Comparison of ENCODE assay signal across 22 mouse cellular contexts in the genomic region with DNA sequence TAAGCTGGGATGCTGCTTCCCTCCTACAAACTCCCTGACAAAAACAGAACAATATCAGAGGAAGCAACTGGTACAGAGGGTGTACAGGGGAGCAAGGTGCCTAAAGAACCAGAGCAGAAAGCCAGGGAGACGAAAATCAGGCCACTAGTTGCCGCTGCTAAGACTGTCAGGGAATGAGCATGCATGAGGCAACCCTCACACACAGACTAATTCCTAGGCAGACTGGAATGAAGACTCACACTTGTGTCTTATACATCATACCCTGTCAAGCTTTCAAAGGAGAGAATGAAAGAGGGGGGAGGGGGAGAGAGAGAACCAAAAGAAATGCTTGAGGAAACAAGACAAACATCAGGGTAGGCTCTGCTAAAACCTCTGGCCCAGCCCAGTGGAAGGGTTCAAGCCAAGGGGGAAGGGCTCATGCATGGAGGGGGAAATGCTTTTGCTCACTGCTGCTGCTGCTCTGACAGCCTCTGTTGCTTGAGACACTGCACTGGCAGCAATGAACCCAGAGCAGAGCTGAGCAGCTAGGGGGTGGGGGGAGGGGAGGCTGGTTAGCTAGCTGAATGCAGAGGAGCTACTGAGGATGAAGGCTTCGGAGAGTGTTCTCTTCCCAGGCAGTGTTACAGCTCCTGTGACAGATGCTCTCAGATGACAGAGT.
A peak's percentile ranks its signal among the peaks of the same experiment; 100 is the strongest.
DNase-seq lines count a peak whose midpoint lies in the region; ATAC-seq and TF ChIP-seq lines count a peak whose summit lies in the region.
"Had no signal": no experiment of that assay in that cellular context is flagged by ENCODE, and none has a peak within 500 bp of the region (broad histone marks: within the 10 kb centered on the region; RNA-seq: fewer than 3 reads in every experiment).

No protein-coding gene starts in this region.

- no peak for TF ChIP-seq CTCF in forebrain, postnatal 0 days (IDR thresholded peaks at IDR 0.05; ENCODE audit: low read depth)
- TF ChIP-seq CTCF in cerebellum, adult 2 months (IDR thresholded peaks at IDR 0.05; ENCODE audit: borderline replicate concordance, insufficient read depth, low read depth, low read length), result no peak

- DNase-seq in forebrain, embryonic 10.5 days (ENCODE audit: extremely low spot score, low spot score), result no peak
- no peak for DNase-seq in forebrain, postnatal 0 days
- DNase-seq in neural tube, embryonic 10.5 days (ENCODE audit: extremely low spot score, low spot score), result peak; percentile 21
- peak; percentile 30 for DNase-seq in limb, embryonic 10.5 days (ENCODE audit: low spot score)
- DNase-seq in cerebellum, adult 2 months, result no peak
- DNase-seq in kidney, postnatal 36 days, result no peak
- DNase-seq: adrenal gland, adult 2 months; cerebellum, postnatal 25 days; heart, postnatal 4 days; kidney, postnatal 10 days; right cerebral cortex, postnatal 14 days; thymus, adult 2 months had no signal

- no peak overlapping the region for H3K4me2 ChIP-seq in forebrain, postnatal 0 days (ENCODE audit: low read depth)
- H3K4me2 ChIP-seq in neural tube, embryonic 15.5 days, result no peak overlapping the region
- H3K4me2 ChIP-seq: embryonic facial prominence, embryonic 13.5 days; heart, embryonic 13.5 days; liver, embryonic 12.5 days; lung, embryonic 15.5 days; stomach, embryonic 15.5 days had no signal

- peaks cover 10% of the 10 kb centered on the region for H3K4me1 ChIP-seq in forebrain, embryonic 10.5 days
- H3K4me1 ChIP-seq in forebrain, postnatal 0 days (ENCODE audit: insufficient read depth), result no peaks in the 10 kb centered on the region
- H3K4me1 ChIP-seq in neural tube, embryonic 15.5 days, result no peaks in the 10 kb centered on the region
- H3K4me1 ChIP-seq in limb, embryonic 10.5 days, result peaks cover 11% of the 10 kb centered on the region
- H3K4me1 ChIP-seq in cerebellum, adult 2 months (ENCODE audit: control insufficient read depth, insufficient read depth, low read length), result no peaks in the 10 kb centered on the region
- H3K4me1 ChIP-seq: embryonic facial prominence, embryonic 13.5 days; heart, embryonic 13.5 days; liver, embryonic 12.5 days; lung, embryonic 15.5 days; stomach, embryonic 15.5 days had no signal

- ATAC-seq in forebrain, postnatal 0 days, result no peak; the same call in 1 of the 2 replicates
- ATAC-seq in neural tube, embryonic 15.5 days (ENCODE audit: low FRiP score), result no peak
- no peak for ATAC-seq in megakaryocyte progenitor cell, adult 5-6 weeks (replicated peaks; ENCODE audit: poor library complexity)
- ATAC-seq: CD4-positive, CD25-positive, alpha-beta regulatory T cell, adult 4 months; intestine, embryonic 16.5 days; liver, embryonic 12.5 days had no signal

- no peaks in the 10 kb centered on the region for H3K27me3 ChIP-seq in forebrain, embryonic 10.5 days (ENCODE audit: poor library complexity, severe bottlenecking)
- no peaks in the 10 kb centered on the region for H3K27me3 ChIP-seq in forebrain, postnatal 0 days (ENCODE audit: insufficient read depth, low read length)
- H3K27me3 ChIP-seq in neural tube, embryonic 15.5 days (replicated peaks), result no peaks in the 10 kb centered on the region
- no peaks in the 10 kb centered on the region for H3K27me3 ChIP-seq in limb, embryonic 10.5 days (ENCODE audit: low read depth, poor library complexity, severe bottlenecking)
- H3K27me3 ChIP-seq in cerebellum, adult 2 months (ENCODE audit: control insufficient read depth, insufficient read depth, low read length), result no peaks in the 10 kb centered on the region
- H3K27me3 ChIP-seq: embryonic facial prominence, embryonic 13.5 days; heart, embryonic 13.5 days; liver, embryonic 12.5 days; lung, embryonic 15.5 days; stomach, embryonic 15.5 days had no signal

- WGBS in forebrain, embryonic 10.5 days, result 50% methylated on average over 3 of the region's 3 CpGs
- WGBS in forebrain, postnatal 0 days, result 46% methylated on average over 3 of the region's 3 CpGs
- 57% methylated on average over 3 of the region's 3 CpGs for WGBS in neural tube, embryonic 15.5 days
- WGBS in limb, embryonic 10.5 days, result 38% methylated on average over 3 of the region's 3 CpGs
- WGBS in cerebellum, adult 2 months, result 54% methylated on average over 3 of the region's 3 CpGs

- H3K27ac ChIP-seq in forebrain, embryonic 10.5 days, result peak overlapping the region; percentile 53; the same call in 1 of the 2 replicates
- H3K27ac ChIP-seq in forebrain, postnatal 0 days (ENCODE audit: low read depth, low read length), result no peak overlapping the region
- H3K27ac ChIP-seq in neural tube, embryonic 15.5 days (replicated peaks), result no peak overlapping the region
- H3K27ac ChIP-seq in limb, embryonic 10.5 days, result 0 out of 2 replicates have a peak overlapping the region, but pooled peaks have one; percentile 17
- no peak overlapping the region for H3K27ac ChIP-seq in cerebellum, adult 2 months (ENCODE audit: insufficient read depth, low read length)
- H3K27ac ChIP-seq: embryonic facial prominence, embryonic 13.5 days; heart, embryonic 13.5 days; left cerebral cortex, adult 2 months; liver, embryonic 12.5 days; lung, embryonic 15.5 days; stomach, embryonic 15.5 days had no signal

- no peaks in the 10 kb centered on the region for H3K9me3 ChIP-seq in forebrain, embryonic 10.5 days
- H3K9me3 ChIP-seq in forebrain, postnatal 0 days (ENCODE audit: low read length), result no peaks in the 10 kb centered on the region
- H3K9me3 ChIP-seq in neural tube, embryonic 15.5 days (replicated peaks), result no peaks in the 10 kb centered on the region; the same call in 1 of the 2 replicates
- no peaks in the 10 kb centered on the region for H3K9me3 ChIP-seq in limb, embryonic 10.5 days (replicated peaks)
- H3K9me3 ChIP-seq: embryonic facial prominence, embryonic 13.5 days; heart, embryonic 13.5 days; liver, embryonic 12.5 days; lung, embryonic 15.5 days; stomach, embryonic 15.5 days had no signal

- TF ChIP-seq POLR2A in cerebellum, adult 2 months (IDR thresholded peaks at IDR 0.05; ENCODE audit: borderline replicate concordance, insufficient read depth, low read length), result no peak

- H3K4me3 ChIP-seq in forebrain, embryonic 10.5 days, result no peak overlapping the region
- no peak overlapping the region for H3K4me3 ChIP-seq in forebrain, postnatal 0 days (ENCODE audit: low read depth, low read length)
- no peak overlapping the region for H3K4me3 ChIP-seq in neural tube, embryonic 15.5 days (replicated peaks)
- H3K4me3 ChIP-seq in limb, embryonic 10.5 days, result no peak overlapping the region
- no peak overlapping the region for H3K4me3 ChIP-seq in cerebellum, adult 2 months (replicated peaks; ENCODE audit: insufficient read depth, low read depth, low read length)
- H3K4me3 ChIP-seq: embryonic facial prominence, embryonic 13.5 days; heart, embryonic 13.5 days; left cerebral cortex, adult 2 months; liver, embryonic 12.5 days; lung, embryonic 15.5 days; stomach, embryonic 15.5 days had no signal

- no peaks in the 10 kb centered on the region for H3K36me3 ChIP-seq in forebrain, embryonic 10.5 days (replicated peaks)
- H3K36me3 ChIP-seq in forebrain, postnatal 0 days (ENCODE audit: insufficient read depth), result no peaks in the 10 kb centered on the region
- H3K36me3 ChIP-seq in neural tube, embryonic 15.5 days, result no peaks in the 10 kb centered on the region
- H3K36me3 ChIP-seq in limb, embryonic 10.5 days, result no peaks in the 10 kb centered on the region
- H3K36me3 ChIP-seq: embryonic facial prominence, embryonic 13.5 days; heart, embryonic 13.5 days; liver, embryonic 12.5 days; lung, embryonic 15.5 days; stomach, embryonic 15.5 days had no signal

- H3K9ac ChIP-seq in forebrain, postnatal 0 days, result no peak overlapping the region
- H3K9ac ChIP-seq in neural tube, embryonic 15.5 days (replicated peaks), result no peak overlapping the region
- H3K9ac ChIP-seq: embryonic facial prominence, embryonic 13.5 days; heart, embryonic 13.5 days; liver, embryonic 12.5 days; lung, embryonic 15.5 days; stomach, embryonic 15.5 days had no signal

Comparison
In these comparisons a context has a peak if more than half of its experiments do, and no peak if none do; other contexts are left out.
1. H3K27ac ChIP-seq: peak in forebrain, embryonic 10.5 days (single experiment) and limb, embryonic 10.5 days (single experiment); none in forebrain, postnatal 0 days (single experiment), neural tube, embryonic 15.5 days (single experiment) and cerebellum, adult 2 months (single experiment).
2. DNase-seq: peak in neural tube, embryonic 10.5 days (single experiment) and limb, embryonic 10.5 days (single experiment); none in forebrain, embryonic 10.5 days (single experiment), forebrain, postnatal 0 days (single experiment), cerebellum, adult 2 months (0 of 2) and kidney, postnatal 36 days (0 of 2).